Mouse (Mus musculus) embryonic facial prominence, embryonic 14.5 days (tissue): Measurements from ENCODE around the gene Slco4a1. TPM values are rescaled to one million over a fixed set of nuclear protein-coding genes. Genes with fewer than 3 reads are reported as not detected.

Experiments used
- ATAC-seq: fragments of 200-750 bp; cut with Nextera tagmentation; 2 replicates; pipeline ENCODE4 v1.8.0; 2017; ENCODE audit warnings: low read depth, moderate number of reproducible peaks, moderate TSS enrichment
- DNase-seq: peaks from one replicate; pipeline ENCODE4 v3.0.0-alpha.2; 2015; ENCODE audit warnings: low spot score
- H3K27ac ChIP-seq: fragments of 300-500 bp; sonication (generic); replicated peaks from 2 replicates; pipeline ENCODE4 v1.5.1; 2014; ENCODE audit warnings: low read depth, mild to moderate bottlenecking, low read length, moderate library complexity
- H3K27me3 ChIP-seq: fragments of 300-500 bp; sonication (generic); replicated peaks from 2 replicates; pipeline ENCODE4 v1.6.1; 2014; ENCODE audit warnings: low read length; ENCODE audit not compliant: control insufficient read depth, insufficient read depth
- H3K36me3 ChIP-seq: fragments of 300-500 bp; sonication (generic); 2 replicates; pipeline ENCODE4 v1.6.1; 2014; ENCODE audit warnings: low read length, mixed read lengths; ENCODE audit not compliant: control insufficient read depth, insufficient read depth
- H3K4me1 ChIP-seq: fragments of 300-500 bp; sonication (generic); 2 replicates; pipeline ENCODE4 v1.6.1; 2014; ENCODE audit warnings: antibody characterized with exemption, low read length; ENCODE audit not compliant: control insufficient read depth, insufficient read depth
- H3K4me2 ChIP-seq: fragments of 300-500 bp; sonication (generic); 2 replicates; pipeline ENCODE4 v1.6.1; 2014; ENCODE audit warnings: low read depth, mild to moderate bottlenecking, low read length, moderate library complexity, mixed read lengths
- H3K4me3 ChIP-seq: fragments of 300-500 bp; sonication (generic); 2 replicates; pipeline ENCODE4 v1.5.1; 2014; ENCODE audit warnings: low read depth, mild to moderate bottlenecking, low read length
- H3K9ac ChIP-seq: fragments of 300-500 bp; sonication (generic); 2 replicates; pipeline ENCODE4 v1.6.1; 2014; ENCODE audit warnings: low read depth, mild to moderate bottlenecking, low read length, moderate library complexity, mixed read lengths
- H3K9me3 ChIP-seq: fragments of 300-500 bp; sonication (generic); 2 replicates; pipeline ENCODE4 v1.6.1; 2016; ENCODE audit warnings: low read length; ENCODE audit not compliant: control insufficient read depth
- WGBS: fragments of 180-500 bp; shearing (Covaris S2); extraction: QIAGEN DNeasy Blood & Tissue Kit; methylation state at CpG from one replicate; pipeline ENCODE4 v1.1.7; 2014; 5-methylcytosine and 5-hydroxymethylcytosine counted together
- polyA plus RNA-seq: library from polyadenylated mRNA; unstranded; fragments of >200 nt; fragmentation: Nextera tagmentation; extraction: Ambion mirVana; gene quantifications from 2 replicates; pipeline ENCODE4 v1.2.1, GENCODE M21; 2014

Gene Slco4a1
- polyA plus RNA-seq, 1 experiment from 2014 or later = 1.9 TPM

- WGBS = 93% methylated on average over 3 of the region's 3 CpGs
- ATAC-seq = no peak
These were observed 18.8 kb downstream of the Slco4a1 start for GRCm38 (mm10) chr2:180474864-180475263.

DNA sequence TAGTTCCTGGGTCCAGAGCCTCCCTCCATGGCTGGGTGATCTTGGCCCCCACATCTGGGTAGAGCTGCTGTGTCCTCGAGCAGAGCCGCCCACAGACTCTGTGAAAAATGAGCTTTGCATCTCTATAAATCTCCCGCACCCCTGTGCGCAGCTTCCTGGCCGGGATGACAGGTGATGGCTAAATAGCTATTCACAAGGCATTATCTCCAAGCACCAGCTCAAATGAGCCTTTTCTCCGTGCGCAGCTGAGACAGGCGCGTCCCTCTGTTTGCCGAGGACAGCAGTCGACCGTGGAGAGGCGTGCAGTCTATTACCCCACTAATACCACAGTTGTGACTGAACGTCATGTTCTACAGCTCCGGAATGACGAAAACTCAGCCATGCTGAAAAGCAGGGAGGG is 26.2 kb downstream of the Slco4a1 start:
- no peak overlapping the region for H3K4me3 ChIP-seq
- no peak overlapping the region for H3K4me2 ChIP-seq
- H3K4me1 ChIP-seq = no peaks in the 10 kb centered on the region
- H3K9me3 ChIP-seq = no peaks in the 10 kb centered on the region
- WGBS = 23% methylated on average over 16 of the region's 16 CpGs
- DNase-seq (peak; percentile 15), ATAC-seq (peak; percentile 53; the same call in 1 of the 2 replicates)
- no peak overlapping the region for H3K9ac ChIP-seq
- no peaks in the 10 kb centered on the region; the same call in 1 of the 2 replicates for H3K27me3 ChIP-seq
- H3K27ac ChIP-seq = no peak overlapping the region
- no peaks in the 10 kb centered on the region for H3K36me3 ChIP-seq

More at GRCm38 (mm10) chr2:180474864-180475263, 18.8 kb downstream of the Slco4a1 start:
- Histone ChIP-seq H3K9me3 (no peaks in the 10 kb centered on the region), H3K27ac (no peak overlapping the region), H3K4me1 (no peaks in the 10 kb centered on the region), H3K27me3 (no peaks in the 10 kb centered on the region), H3K36me3 (no peaks in the 10 kb centered on the region), H3K9ac (no peak overlapping the region), H3K4me3 (no peak overlapping the region), H3K4me2 (no peak overlapping the region)
- DNase-seq = no peak

DNA sequence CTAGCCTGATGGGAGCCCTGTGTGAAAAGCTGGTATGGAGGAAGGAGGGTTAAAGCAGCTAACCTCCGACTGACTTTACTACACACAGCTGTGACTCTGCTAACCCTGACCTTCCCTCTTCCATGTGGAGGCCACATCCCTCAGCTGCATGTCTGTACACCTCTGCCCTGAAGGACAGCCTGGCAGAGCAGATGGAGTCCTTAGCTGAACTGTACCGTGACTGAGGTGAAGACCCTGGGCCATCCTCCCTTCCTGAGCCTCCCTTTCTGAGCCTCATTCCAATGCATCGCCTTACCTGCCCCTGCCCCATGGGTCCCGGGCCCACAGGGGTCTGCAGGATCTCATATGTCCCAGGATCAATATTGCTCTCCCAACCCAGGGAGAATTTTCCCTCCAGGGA is 28.8 kb downstream of the Slco4a1 start:
- no peaks in the 10 kb centered on the region; the same call in 1 of the 2 replicates for H3K27me3 ChIP-seq
- no peaks in the 10 kb centered on the region for H3K4me1 ChIP-seq
- H3K4me3 ChIP-seq = no peak overlapping the region
- 53% methylated on average over 4 of the region's 4 CpGs for WGBS
- no peaks in the 10 kb centered on the region for H3K36me3 ChIP-seq
- H3K9me3 ChIP-seq = no peaks in the 10 kb centered on the region
- no peak overlapping the region for H3K4me2 ChIP-seq
- no peak overlapping the region for H3K9ac ChIP-seq
- ATAC-seq = no peak
- DNase-seq = no peak
- no peak overlapping the region for H3K27ac ChIP-seq

DNA sequence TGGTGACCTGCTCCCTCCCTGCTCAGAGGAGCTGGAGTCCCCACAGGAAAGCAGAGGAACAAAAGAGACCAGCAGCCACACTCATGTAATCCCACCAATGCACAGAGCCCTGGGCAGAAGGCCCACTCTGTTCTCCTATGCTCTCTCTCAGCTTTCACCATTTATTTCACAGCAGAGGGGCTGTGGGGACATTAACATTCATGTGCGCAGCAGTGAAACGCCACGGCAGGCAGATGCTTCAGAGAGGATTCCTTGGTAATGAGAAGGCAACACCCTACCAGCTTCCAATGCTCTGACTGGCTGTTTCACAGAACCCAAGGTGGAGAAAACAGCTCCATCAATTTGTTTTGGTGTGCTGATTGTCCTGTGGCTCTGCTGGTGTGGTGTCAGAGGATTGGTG is 29.3 kb downstream of the Slco4a1 start:
- Histone ChIP-seq H3K4me2 (no peak overlapping the region), H3K27me3 (no peaks in the 10 kb centered on the region; the same call in 1 of the 2 replicates), H3K27ac (no peak overlapping the region), H3K9ac (no peak overlapping the region), H3K9me3 (no peaks in the 10 kb centered on the region), H3K4me3 (no peak overlapping the region), H3K36me3 (no peaks in the 10 kb centered on the region), H3K4me1 (no peaks in the 10 kb centered on the region)
- DNase-seq = no peak
- 41% methylated on average over 3 of the region's 3 CpGs for WGBS
- ATAC-seq = no peak

DNA sequence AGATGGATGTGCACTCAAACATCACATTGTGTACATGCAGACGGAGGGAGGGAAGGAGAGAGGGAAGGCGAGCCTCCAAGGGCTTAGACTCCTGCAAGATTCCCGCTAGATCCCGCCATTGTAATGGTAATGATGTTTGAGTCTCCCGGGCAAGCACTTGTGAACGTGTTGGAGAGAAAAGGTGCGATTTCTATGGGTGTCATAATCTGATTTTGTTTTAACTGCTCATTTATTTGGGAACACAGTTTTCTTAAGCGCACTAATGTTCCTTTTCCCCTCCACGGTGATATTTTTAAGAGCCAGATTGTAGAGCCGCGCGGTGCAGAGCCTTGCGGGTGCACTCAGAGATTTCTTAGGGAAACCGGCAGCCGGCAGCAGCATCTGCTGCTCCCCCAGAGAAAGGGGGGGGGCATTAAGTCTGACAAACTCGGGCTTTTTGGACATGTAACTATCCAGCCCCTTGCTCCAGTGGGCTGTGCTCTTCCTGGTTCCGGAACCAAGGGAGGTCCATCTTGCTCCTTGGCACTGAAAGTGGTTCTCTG is 32.2 kb downstream of the Slco4a1 start:
- WGBS = 15% methylated on average over 17 of the region's 17 CpGs
- H3K4me1 ChIP-seq = no peaks in the 10 kb centered on the region
- no peak overlapping the region for H3K4me2 ChIP-seq
- no peaks in the 10 kb centered on the region for H3K36me3 ChIP-seq
- H3K27me3 ChIP-seq = no peaks in the 10 kb centered on the region; the same call in 1 of the 2 replicates
- DNase-seq = no peak
- no peak for ATAC-seq
- no peak overlapping the region for H3K4me3 ChIP-seq
- no peak overlapping the region for H3K9ac ChIP-seq
- H3K27ac ChIP-seq = no peak overlapping the region
- no peaks in the 10 kb centered on the region for H3K9me3 ChIP-seq

DNA sequence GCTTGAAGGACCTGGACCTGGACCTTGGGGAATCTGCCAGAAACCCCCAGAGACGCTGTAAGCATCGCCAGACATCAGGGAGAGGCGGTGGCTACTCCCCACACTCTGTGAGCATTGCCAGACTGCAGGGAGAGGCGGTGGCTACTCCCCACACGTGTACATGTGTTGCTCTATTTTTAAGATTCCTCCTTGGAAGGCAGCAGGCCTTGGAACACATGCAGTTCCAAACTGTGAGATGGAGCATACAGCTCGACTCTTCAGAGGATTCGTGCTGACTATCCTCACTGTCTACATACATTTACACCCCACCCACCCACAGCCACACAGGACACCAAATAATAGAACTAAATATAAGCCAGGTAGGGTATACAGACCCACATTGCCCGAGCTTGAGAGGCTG is 39.9 kb downstream of the Slco4a1 start:
- Histone ChIP-seq H3K36me3 (no peaks in the 10 kb centered on the region), H3K27me3 (peaks cover 34% of the 10 kb centered on the region), H3K4me3 (no peak overlapping the region), H3K9ac (no peak overlapping the region), H3K4me1 (peaks cover 5% of the 10 kb centered on the region), H3K4me2 (no peak overlapping the region), H3K9me3 (no peaks in the 10 kb centered on the region), H3K27ac (no peak overlapping the region)
- ATAC-seq = no peak
- 65% methylated on average over 8 of the region's 8 CpGs for WGBS
- DNase-seq = no peak

DNA sequence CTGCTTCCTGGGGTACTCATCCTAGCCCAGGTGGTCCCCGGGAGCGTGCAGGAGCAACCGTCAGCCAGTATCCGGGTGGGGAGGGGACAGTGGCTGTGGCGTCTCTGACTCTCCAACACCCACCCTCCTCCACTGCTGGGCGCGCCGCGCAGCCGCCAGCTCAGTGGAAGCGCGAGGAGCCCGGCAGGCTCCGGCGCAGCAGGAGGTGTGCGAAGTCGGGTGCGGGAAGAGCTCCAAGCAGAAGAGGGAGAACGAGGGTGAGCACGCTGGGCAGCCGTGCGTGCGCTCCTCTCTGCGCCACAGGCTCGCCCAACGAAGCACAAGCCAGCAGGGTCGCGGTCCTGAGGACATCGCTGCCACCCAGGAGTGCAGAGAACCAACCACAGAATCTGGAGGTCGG is 43.7 kb downstream of the Slco4a1 start, which contains the start of gene Ntsr1:
Gene Ntsr1 (plus strand): TSS at position 236 of the 400 bp plus-strand sequence.
- H3K27me3 ChIP-seq = peaks cover 41% of the 10 kb centered on the region
- under 1% methylated on average over 26 of the region's 30 CpGs for WGBS
- H3K9me3 ChIP-seq = no peaks in the 10 kb centered on the region
- peak within 1 kb of the TSS; percentile 74 for H3K4me2 ChIP-seq
- H3K36me3 ChIP-seq = no peaks in the 10 kb centered on the region
- peak within 1 kb of the TSS; percentile 46 for H3K9ac ChIP-seq
- ATAC-seq (no peak), DNase-seq (no peak)
- H3K27ac ChIP-seq = no peak within 1 kb of the TSS
- H3K4me1 ChIP-seq = peaks cover 13% of the 10 kb centered on the region
- peak within 1 kb of the TSS; percentile 35 for H3K4me3 ChIP-seq

- 49% methylated on average over 13 of the region's 13 CpGs for whole genome bisulfite sequencing
- Histone ChIP-seq H3K4me2 (peak overlapping the region; percentile 74; the same call in 1 of the 2 replicates), H3K27ac (0 out of 2 replicates have a peak overlapping the region, but pooled peaks have one; percentile 15), H3K27me3 (peaks cover 41% of the 10 kb centered on the region), H3K4me1 (peaks cover 13% of the 10 kb centered on the region), H3K4me3 (no peak overlapping the region), H3K36me3 (no peaks in the 10 kb centered on the region), H3K9me3 (no peaks in the 10 kb centered on the region), H3K9ac (no peak overlapping the region)
- ATAC-seq = no peak
- no peak for DNase-seq
These were observed 44.7 kb downstream of the Slco4a1 start for GRCm38 (mm10) chr2:180500726-180501125.
